Mouse (Mus musculus) lung, embryonic 16.5 days (tissue): ENCODE data around the gene Baiap3. TPM values are rescaled to one million over a fixed set of nuclear protein-coding genes. Genes with fewer than 3 reads are reported as not detected.

Experiments
- ATAC-seq: fragments of 200-750 bp; cut with Nextera tagmentation; 2 replicates; pipeline ENCODE4 v1.8.0; 2017; ENCODE audit warnings: low read depth, mild to moderate bottlenecking, moderate library complexity
- H3K27ac ChIP-seq: fragments of 300-500 bp; sonication (generic); 2 replicates; pipeline ENCODE4 v1.5.1; 2014; ENCODE audit warnings: mild to moderate bottlenecking, control low read depth, low read length
- H3K27me3 ChIP-seq: fragments of 300-500 bp; sonication (generic); 2 replicates; pipeline ENCODE4 v1.6.1; 2014; ENCODE audit warnings: low read depth, low read length, mixed read lengths; ENCODE audit not compliant: control insufficient read depth, insufficient read depth
- H3K36me3 ChIP-seq: fragments of 300-500 bp; sonication (generic); 2 replicates; pipeline ENCODE4 v1.6.1; 2014; ENCODE audit warnings: low read length; ENCODE audit not compliant: control insufficient read depth, insufficient read depth
- H3K4me1 ChIP-seq: fragments of 300-500 bp; sonication (generic); replicated peaks from 2 replicates; pipeline ENCODE4 v1.6.1; 2014; ENCODE audit warnings: low read length, mixed read lengths; ENCODE audit not compliant: control insufficient read depth, insufficient read depth
- H3K4me2 ChIP-seq: fragments of 300-500 bp; sonication (generic); 2 replicates; pipeline ENCODE4 v1.6.1; 2014; ENCODE audit warnings: low read depth, low read length, control low read depth
- H3K4me3 ChIP-seq: fragments of 300-500 bp; sonication (generic); 2 replicates; pipeline ENCODE4 v1.5.1; 2014; ENCODE audit warnings: mild to moderate bottlenecking, low read length, control low read depth
- H3K9ac ChIP-seq: fragments of 300-500 bp; sonication (generic); 2 replicates; pipeline ENCODE4 v1.6.1; 2014; ENCODE audit warnings: low read length, control low read depth
- H3K9me3 ChIP-seq: fragments of 300-500 bp; sonication (generic); 2 replicates; pipeline ENCODE4 v1.6.1; 2016; ENCODE audit warnings: low read length; ENCODE audit not compliant: control insufficient read depth
- WGBS: fragments of 180-500 bp; shearing (Covaris S2); extraction: QIAGEN DNeasy Blood & Tissue Kit; methylation state at CpG from one replicate; pipeline ENCODE4 v1.1.7; 2014; 5-methylcytosine and 5-hydroxymethylcytosine counted together
- polyA plus RNA-seq: library from polyadenylated mRNA; unstranded; fragments of >200 nt; fragmentation: Nextera tagmentation; extraction: Ambion mirVana; gene quantifications from 2 replicates; pipeline ENCODE4 v1.2.1, GENCODE M21; 2015

The Baiap3 gene
- polyA plus RNA-seq: 1.3 and 1.6 TPM in 2 replicates

GRCm38 (mm10) chr17:25256140-25256754, at the start of gene Baiap3:
TSS of gene Baiap3 (minus strand) at chr17:25256364.
- H3K36me3 ChIP-seq: peaks cover 2% of the 10 kb centered on the region; the same call in 1 of the 2 replicates
- peak within 1 kb of the TSS; percentile 61 for H3K9ac ChIP-seq
- H3K27me3 ChIP-seq: peaks cover 24% of the 10 kb centered on the region
- ATAC-seq: peak; percentile 50
- H3K27ac ChIP-seq: no peak within 1 kb of the TSS
- peak within 1 kb of the TSS; percentile 44 for H3K4me3 ChIP-seq
- H3K4me2 ChIP-seq: peak within 1 kb of the TSS; percentile 67
- H3K4me1 ChIP-seq: peaks cover 9% of the 10 kb centered on the region
- 3% methylated on average over 34 of the region's 35 CpGs for WGBS
- H3K9me3 ChIP-seq: no peaks in the 10 kb centered on the region

DNA sequence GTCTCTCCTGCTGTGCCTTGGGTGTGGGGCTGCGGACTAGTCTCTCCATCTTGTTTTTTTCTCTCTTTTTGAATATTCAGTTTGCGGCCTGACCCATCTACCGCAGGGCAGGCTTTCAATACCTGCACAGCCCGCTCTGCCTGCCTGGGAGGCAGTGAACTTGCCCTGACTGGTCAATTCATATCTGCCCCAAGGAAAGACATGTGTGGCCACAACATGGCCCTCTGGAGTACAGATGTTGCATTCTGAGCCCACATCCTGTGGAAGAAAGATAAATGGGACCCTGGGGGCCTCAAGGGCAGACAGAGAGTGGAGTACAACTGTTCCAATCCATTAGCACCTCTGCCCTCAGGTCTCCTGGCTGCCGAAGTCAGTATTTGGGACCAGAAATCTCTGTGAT, 41.9 kb upstream of the Baiap3 start, which contains the start of gene Prss34:
Prss34 (plus strand) TSS at position 301 of the 400 bp plus-strand sequence.
- no peaks in the 10 kb centered on the region for H3K36me3 ChIP-seq
- H3K9ac ChIP-seq: no peak within 1 kb of the TSS
- no peak for ATAC-seq
- no peak within 1 kb of the TSS for H3K27ac ChIP-seq
- H3K4me1 ChIP-seq: no peaks in the 10 kb centered on the region
- no peaks in the 10 kb centered on the region; the same call in 1 of the 2 replicates for H3K27me3 ChIP-seq
- H3K9me3 ChIP-seq: no peaks in the 10 kb centered on the region
- H3K4me3 ChIP-seq: no peak within 1 kb of the TSS
- H3K4me2 ChIP-seq: no peak within 1 kb of the TSS
- 69% methylated on average over 5 of the region's 5 CpGs for WGBS

DNA sequence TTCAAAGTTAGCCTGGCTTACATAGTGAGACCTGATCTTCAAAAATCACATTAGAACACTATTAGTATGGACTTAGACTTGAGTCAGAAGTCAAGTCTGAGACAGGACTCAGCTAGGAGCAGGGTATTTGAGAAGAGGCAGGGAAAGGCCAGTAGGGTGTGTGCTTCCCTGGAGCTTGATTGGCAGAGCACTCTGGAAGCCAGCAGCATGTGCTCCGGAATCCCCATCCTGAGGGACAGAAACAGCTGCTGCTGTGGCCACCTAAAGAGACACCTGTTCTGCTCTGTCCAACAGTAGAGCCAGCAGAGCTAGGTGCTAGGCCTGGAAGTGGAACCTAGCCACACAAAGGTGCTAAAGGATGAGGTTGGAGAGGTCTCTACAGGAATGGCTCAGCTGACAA, 37.9 kb upstream of the Baiap3 start:
- 53% methylated on average over 1 of the region's 1 CpGs for WGBS

GRCm38 (mm10) chr17:25293495-25293894, 37.3 kb upstream of the Baiap3 start:
- H3K9me3 ChIP-seq: no peaks in the 10 kb centered on the region
- no peaks in the 10 kb centered on the region for H3K36me3 ChIP-seq
- no peaks in the 10 kb centered on the region for H3K4me1 ChIP-seq
- ATAC-seq: no peak
- WGBS: 37% methylated on average over 5 of the region's 5 CpGs
- H3K4me3 ChIP-seq: no peak overlapping the region
- no peak overlapping the region for H3K27ac ChIP-seq
- H3K27me3 ChIP-seq: no peaks in the 10 kb centered on the region; the same call in 1 of the 2 replicates
- no peak overlapping the region for H3K9ac ChIP-seq
- H3K4me2 ChIP-seq: no peak overlapping the region

More for the DNA sequence above, 37.9 kb upstream of the Baiap3 start:
- Histone ChIP-seq H3K27ac (no peak overlapping the region), H3K4me2 (no peak overlapping the region), H3K36me3 (no peaks in the 10 kb centered on the region), H3K4me1 (no peaks in the 10 kb centered on the region), H3K4me3 (no peak overlapping the region), H3K9ac (no peak overlapping the region), H3K27me3 (no peaks in the 10 kb centered on the region; the same call in 1 of the 2 replicates), H3K9me3 (no peaks in the 10 kb centered on the region)
- ATAC-seq: no peak

DNA sequence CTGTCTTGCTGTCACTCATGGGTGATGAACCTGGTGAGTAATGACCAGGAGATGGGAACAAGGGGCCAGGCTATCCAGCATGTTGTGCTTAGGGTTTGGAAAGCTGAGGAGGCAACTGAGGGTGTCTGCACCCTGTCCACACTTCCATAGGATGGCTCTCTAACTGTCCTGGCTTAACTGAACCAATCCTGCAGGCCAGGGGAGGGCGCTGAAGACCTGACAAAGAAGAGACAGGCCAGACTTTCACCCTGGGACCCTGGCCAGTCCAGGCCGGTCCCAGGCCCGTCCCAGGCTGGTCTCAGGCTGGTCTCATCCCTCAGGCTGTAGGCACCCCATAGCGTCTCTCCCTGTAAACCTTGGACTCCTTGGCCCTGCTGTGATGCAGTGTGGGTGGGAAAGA, 34.2 kb upstream of the Baiap3 start:
- Histone ChIP-seq H3K27me3 (no peaks in the 10 kb centered on the region), H3K9me3 (no peaks in the 10 kb centered on the region)
- 31% methylated on average over 4 of the region's 4 CpGs for WGBS

GRCm38 (mm10) chr17:25288842-25289241, 32.7 kb upstream of the Baiap3 start:
- H3K27ac ChIP-seq: no peak overlapping the region
- H3K9me3 ChIP-seq: no peaks in the 10 kb centered on the region
- H3K4me2 ChIP-seq: no peak overlapping the region
- ATAC-seq: no peak
- WGBS: 22% methylated on average over 4 of the region's 4 CpGs
- H3K9ac ChIP-seq: no peak overlapping the region
- H3K4me1 ChIP-seq: no peaks in the 10 kb centered on the region
- H3K27me3 ChIP-seq: no peaks in the 10 kb centered on the region
- no peaks in the 10 kb centered on the region for H3K36me3 ChIP-seq
- no peak overlapping the region for H3K4me3 ChIP-seq

More for the DNA sequence above, 34.2 kb upstream of the Baiap3 start:
- Histone ChIP-seq H3K36me3 (no peaks in the 10 kb centered on the region), H3K4me3 (no peak overlapping the region), H3K9ac (no peak overlapping the region), H3K4me2 (no peak overlapping the region), H3K4me1 (no peaks in the 10 kb centered on the region), H3K27ac (no peak overlapping the region)
- ATAC-seq: no peak

- Histone ChIP-seq H3K36me3 (no peaks in the 10 kb centered on the region), H3K4me3 (no peak overlapping the region), H3K27ac (no peak overlapping the region), H3K9ac (no peak overlapping the region), H3K4me2 (no peak overlapping the region), H3K27me3 (no peaks in the 10 kb centered on the region), H3K9me3 (no peaks in the 10 kb centered on the region; the same call in 1 of the 2 replicates), H3K4me1 (no peaks in the 10 kb centered on the region)
- 20% methylated on average over 3 of the region's 3 CpGs for WGBS
- ATAC-seq: peak; percentile 36; the same call in 1 of the 2 replicates
Measured at GRCm38 (mm10) chr17:25285033-25285432, 28.9 kb upstream of the Baiap3 start.

DNA sequence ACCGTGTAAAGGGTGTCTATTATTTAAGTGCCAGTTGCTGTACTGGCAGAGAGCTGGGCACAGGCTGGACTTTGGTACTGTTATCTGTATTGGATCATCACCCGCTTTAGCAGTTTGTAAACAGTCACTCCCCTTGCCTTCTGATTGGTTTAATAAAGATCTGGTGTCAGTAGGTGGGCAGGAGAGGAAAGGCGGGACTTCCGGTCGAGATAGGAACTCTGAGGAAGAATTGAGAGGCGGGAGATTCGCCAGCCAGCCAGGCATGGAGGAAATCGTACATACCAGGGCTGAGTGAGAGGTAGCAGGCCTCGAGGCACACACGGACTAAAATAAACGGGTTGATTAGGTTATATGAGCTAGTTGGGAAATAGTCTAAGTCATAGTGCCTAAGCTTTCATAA, 26.0 kb upstream of the Baiap3 start:
- ATAC-seq: no peak
- 26% methylated on average over 11 of the region's 11 CpGs for WGBS
- H3K4me2 ChIP-seq: no peak overlapping the region

DNA sequence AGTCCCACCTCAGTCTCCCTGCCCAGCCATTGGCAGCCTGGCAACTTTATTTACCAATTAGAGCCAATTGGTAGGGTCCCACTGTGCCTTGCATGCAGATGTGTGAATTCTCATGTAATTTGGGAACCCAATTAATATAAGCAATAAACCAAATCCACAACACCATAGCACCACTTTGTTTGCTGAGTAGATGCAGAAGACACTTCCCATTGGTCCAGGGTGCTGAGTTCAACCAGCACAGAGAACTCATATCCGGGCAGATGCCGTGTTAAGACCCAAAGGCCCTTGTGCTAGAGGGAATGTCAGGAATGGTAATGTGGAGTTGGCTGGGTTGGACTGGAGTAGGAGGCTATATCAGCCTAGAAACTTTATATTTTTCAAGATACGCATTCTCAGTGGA, 19.7 kb upstream of the Baiap3 start:
- ATAC-seq: no peak
- Histone ChIP-seq H3K4me1 (peaks cover 13% of the 10 kb centered on the region), H3K27ac (no peak overlapping the region), H3K4me2 (no peak overlapping the region), H3K36me3 (no peaks in the 10 kb centered on the region), H3K4me3 (no peak overlapping the region), H3K9me3 (no peaks in the 10 kb centered on the region), H3K27me3 (no peaks in the 10 kb centered on the region), H3K9ac (no peak overlapping the region)
- WGBS: 94% methylated on average over 3 of the region's 3 CpGs

More for the DNA sequence above, 26.0 kb upstream of the Baiap3 start:
- Histone ChIP-seq H3K27me3 (no peaks in the 10 kb centered on the region), H3K36me3 (no peaks in the 10 kb centered on the region), H3K9me3 (no peaks in the 10 kb centered on the region; the same call in 1 of the 2 replicates), H3K9ac (no peak overlapping the region), H3K27ac (no peak overlapping the region), H3K4me3 (no peak overlapping the region), H3K4me1 (no peaks in the 10 kb centered on the region)
